Comparison of ENCODE assay signal across 8 mouse cellular contexts in the genomic region with DNA sequence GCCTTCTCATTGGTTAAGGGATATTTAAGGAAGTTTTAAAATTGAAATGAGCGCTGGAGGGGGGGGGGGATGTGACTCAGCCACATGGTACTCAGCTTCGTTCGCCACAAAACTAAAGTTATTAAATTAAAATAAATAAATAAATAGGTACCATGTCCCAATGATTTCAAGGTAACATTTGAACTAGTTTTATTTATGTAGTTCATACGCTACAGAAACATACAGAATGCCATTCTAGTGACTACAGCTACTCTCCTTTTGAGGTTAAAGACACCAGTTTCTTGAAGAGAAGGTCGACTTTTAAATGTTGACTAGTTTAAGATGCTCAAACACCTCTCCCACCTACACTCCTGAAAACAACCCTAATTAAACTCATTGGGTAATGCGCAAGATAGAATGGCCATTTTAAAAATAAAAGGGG. TPM values are rescaled to one million over a fixed set of nuclear protein-coding genes. Genes with fewer than 3 reads are reported as not detected.
DNase-seq lines count a peak whose midpoint lies in the region; ATAC-seq and TF ChIP-seq lines count a peak whose summit lies in the region.

No protein-coding gene starts in this region.

- H3K4me3 ChIP-seq in lung, embryonic 15.5 days: peak overlapping the region; percentile 40
- peak overlapping the region; percentile 48; the same call in 1 of the 2 replicates for H3K4me3 ChIP-seq in forebrain, embryonic 10.5 days
- no peak overlapping the region for H3K4me3 ChIP-seq in limb, embryonic 11.5 days (ENCODE audit: low read depth, low read length)
- H3K4me3 ChIP-seq in neural tube, embryonic 15.5 days (replicated peaks): no peak overlapping the region
- H3K4me3 ChIP-seq in kidney, adult 2 months (ENCODE audit: insufficient read depth, low read depth, low read length): no peak overlapping the region

- H3K9ac ChIP-seq in lung, embryonic 15.5 days: no peak overlapping the region
- no peak overlapping the region for H3K9ac ChIP-seq in limb, embryonic 11.5 days (ENCODE audit: low read length)
- H3K9ac ChIP-seq in neural tube, embryonic 15.5 days (replicated peaks): no peak overlapping the region

- TF ChIP-seq CTCF in kidney, adult 2 months (conservative IDR thresholded peaks at IDR 0.05; ENCODE audit: insufficient read depth, insufficient read length, low read depth, low read length): no peak

- H3K27me3 ChIP-seq in lung, embryonic 15.5 days: no peaks in the 10 kb centered on the region
- peaks cover 32% of the 10 kb centered on the region for H3K27me3 ChIP-seq in forebrain, embryonic 10.5 days (ENCODE audit: poor library complexity, severe bottlenecking)
- no peaks in the 10 kb centered on the region for H3K27me3 ChIP-seq in limb, embryonic 11.5 days (ENCODE audit: control insufficient read depth, insufficient read depth, low read length)
- no peaks in the 10 kb centered on the region for H3K27me3 ChIP-seq in neural tube, embryonic 15.5 days (replicated peaks)
- no peaks in the 10 kb centered on the region for H3K27me3 ChIP-seq in kidney, adult 2 months (replicated peaks; ENCODE audit: control insufficient read depth, insufficient read depth, low read length)

- peak overlapping the region; percentile 90 for H3K27ac ChIP-seq in lung, embryonic 15.5 days
- H3K27ac ChIP-seq in forebrain, embryonic 10.5 days: 0 out of 2 replicates have a peak overlapping the region, but pooled peaks have one; percentile 66
- H3K27ac ChIP-seq in limb, embryonic 11.5 days (replicated peaks; ENCODE audit: low read depth, low read length): no peak overlapping the region
- H3K27ac ChIP-seq in neural tube, embryonic 15.5 days (replicated peaks): no peak overlapping the region
- H3K27ac ChIP-seq in kidney, adult 2 months (ENCODE audit: insufficient read depth, low read depth, low read length): no peak overlapping the region

- no peaks in the 10 kb centered on the region for H3K9me3 ChIP-seq in lung, embryonic 15.5 days
- no peaks in the 10 kb centered on the region for H3K9me3 ChIP-seq in forebrain, embryonic 10.5 days
- no peaks in the 10 kb centered on the region for H3K9me3 ChIP-seq in limb, embryonic 11.5 days (ENCODE audit: control insufficient read depth, low read length)
- no peaks in the 10 kb centered on the region for H3K9me3 ChIP-seq in neural tube, embryonic 15.5 days (replicated peaks)

- TF ChIP-seq POLR2A in kidney, adult 2 months (IDR thresholded peaks at IDR 0.05; ENCODE audit: low read depth, low read length): no peak

- H3K4me2 ChIP-seq in lung, embryonic 15.5 days: peak overlapping the region; percentile 72
- H3K4me2 ChIP-seq in limb, embryonic 11.5 days (ENCODE audit: low read depth, severe bottlenecking): peak overlapping the region; percentile 67
- H3K4me2 ChIP-seq in neural tube, embryonic 15.5 days: peak overlapping the region; percentile 56

- 19% methylated on average over 6 of the region's 6 CpGs for WGBS in lung, embryonic 15.5 days
- 14% methylated on average over 6 of the region's 6 CpGs for WGBS in forebrain, embryonic 10.5 days
- 23% methylated on average over 6 of the region's 6 CpGs for WGBS in limb, embryonic 11.5 days
- WGBS in neural tube, embryonic 15.5 days: 26% methylated on average over 6 of the region's 6 CpGs
- 46% methylated on average over 6 of the region's 6 CpGs for WGBS in kidney, adult 2 months

- no peak for DNase-seq in lung, adult 18-20 months
- DNase-seq in forebrain, embryonic 10.5 days (ENCODE audit: extremely low spot score, low spot score): no peak
- DNase-seq in limb, embryonic 11.5 days (ENCODE audit: low spot score): no peak
- DNase-seq in cerebellum, adult 18-20 months: no peak
- no peak for DNase-seq in kidney, adult 2 months

- peaks cover 58% of the 10 kb centered on the region for H3K4me1 ChIP-seq in lung, embryonic 15.5 days
- H3K4me1 ChIP-seq in forebrain, embryonic 10.5 days: peaks cover 42% of the 10 kb centered on the region
- no peaks in the 10 kb centered on the region for H3K4me1 ChIP-seq in limb, embryonic 11.5 days (ENCODE audit: control insufficient read depth, insufficient read depth, low read length)
- peaks cover 21% of the 10 kb centered on the region for H3K4me1 ChIP-seq in neural tube, embryonic 15.5 days
- peaks cover 3% of the 10 kb centered on the region; the same call in 1 of the 2 replicates for H3K4me1 ChIP-seq in kidney, adult 2 months (ENCODE audit: control insufficient read depth, insufficient read depth, low read length)

- no peaks in the 10 kb centered on the region for H3K36me3 ChIP-seq in lung, embryonic 15.5 days
- H3K36me3 ChIP-seq in forebrain, embryonic 10.5 days (replicated peaks): no peaks in the 10 kb centered on the region
- no peaks in the 10 kb centered on the region for H3K36me3 ChIP-seq in limb, embryonic 11.5 days (ENCODE audit: control insufficient read depth, insufficient read depth, low read length)
- H3K36me3 ChIP-seq in neural tube, embryonic 15.5 days: no peaks in the 10 kb centered on the region
- H3K36me3 ChIP-seq in kidney, adult 2 months (ENCODE audit: control insufficient read depth, insufficient read depth, low read length): no peaks in the 10 kb centered on the region

- ATAC-seq in lung, embryonic 15.5 days (ENCODE audit: borderline replicate concordance, extremely low read depth, low FRiP score, low TSS enrichment): no peak
- ATAC-seq in limb, embryonic 11.5 days (ENCODE audit: insufficient number of reproducible peaks, low FRiP score, low TSS enrichment, low read depth): no peak
- no peak for ATAC-seq in neural tube, embryonic 15.5 days (ENCODE audit: low FRiP score)
- no peak for ATAC-seq in megakaryocyte-erythroid progenitor cell, adult 5-6 weeks (replicated peaks; ENCODE audit: low FRiP score, low TSS enrichment, poor library complexity, severe bottlenecking)

RNA-seq across cellular contexts. Expression of gene Zfp217, which starts 6.4 kb away (rescaled TPM):
- polyA plus RNA-seq in lung, embryonic 15.5 days (2015; fragmentation: Nextera tagmentation; extraction: Ambion mirVana): 5.0 and 5.1 TPM in 2 replicates
- polyA plus RNA-seq in forebrain, embryonic 10.5 days (2016; fragmentation: Nextera tagmentation; extraction: Ambion mirVana): 3.4 and 4.1 TPM in 2 replicates
- 4.9 and 5.2 TPM in 2 replicates for polyA plus RNA-seq in limb, embryonic 11.5 days (2014; fragmentation: Nextera tagmentation; extraction: Ambion mirVana)
- polyA plus RNA-seq in neural tube, embryonic 15.5 days (2015; fragmentation: Nextera tagmentation; extraction: Ambion mirVana): 0.82 and 2.4 TPM in 2 replicates
- 7.0 and 8.2 TPM in 2 replicates for polyA plus RNA-seq in kidney, adult 2 months (2012; rRNA removed)
- total RNA-seq in megakaryocyte-erythroid progenitor cell, adult 5-6 weeks (2014; fragmentation: Nextera tagmentation): 26.3 and 61.7 TPM in 2 replicates
- total RNA-seq in megakaryocyte-erythroid progenitor cell, adult 5-6 weeks (2017): 16.2 and 30.3 TPM in 2 replicates

Comparison
In these comparisons a context has a peak if more than half of its experiments do, and no peak if none do; other contexts are left out.
1. H3K27ac ChIP-seq: peak in lung, embryonic 15.5 days (single experiment) and forebrain, embryonic 10.5 days (single experiment); none in limb, embryonic 11.5 days (single experiment), neural tube, embryonic 15.5 days (single experiment) and kidney, adult 2 months (single experiment).
2. H3K4me3 ChIP-seq: peak in lung, embryonic 15.5 days (single experiment) and forebrain, embryonic 10.5 days (single experiment); none in limb, embryonic 11.5 days (single experiment), neural tube, embryonic 15.5 days (single experiment) and kidney, adult 2 months (single experiment).
3. Peak in every context shown above with its lines, with median percentiles within 50 percentile points of each other: H3K4me2 ChIP-seq.